Mouse (Mus musculus) small intestine, adult 2 months (tissue): Measurements from ENCODE around the gene Fbxo3.
"Not testable (repeated sequence)": the region's sequence is repeated elsewhere in the genome, so short reads cannot be mapped to it uniquely, and the experiment has no call there.

Experiments used
- CTCF ChIP-seq: fragments of 200-500 bp; IDR thresholded peaks from 2 replicates; pipeline ENCODE4 v1.5.1; 2012; ENCODE audit warnings: low read depth, mild to moderate bottlenecking, control low read depth, inconsistent platforms, low read length, moderate library complexity, mixed read lengths; ENCODE audit not compliant: insufficient replicate concordance, insufficient read length; ENCODE audit errors: extremely low read depth
- POLR2A ChIP-seq: fragments of 200-500 bp; IDR thresholded peaks from 2 replicates; pipeline ENCODE4 v1.6.1; 2012; ENCODE audit warnings: low read depth, mild to moderate bottlenecking, control low read depth, inconsistent platforms, low read length, moderate library complexity

GRCm38 (mm10) chr2:104081436-104082050, 54.0 kb downstream of the Fbxo3 start:
- not testable (repeated sequence) for TF ChIP-seq CTCF, POLR2A
